Mouse (Mus musculus) left cerebral cortex, adult 2 months (tissue): Measurements from ENCODE around the gene Naa15. TPM values are rescaled to one million over a fixed set of nuclear protein-coding genes. Genes with fewer than 3 reads are reported as not detected.

Experiments
- DNase-seq, 2 experiments: peaks; one replicate each; pipeline ENCODE4 v3.0.0; 2021 to 2022; ENCODE audit warnings: low spot score in 2 of 2, mixed read lengths in 1 of 2; ENCODE audit errors: extremely low spot score in 1 of 2
- H3K27ac ChIP-seq: fragments of 200-600 bp; 2 replicates; pipeline ENCODE4 v1.8.1; 2022
- H3K4me3 ChIP-seq: fragments of 200-600 bp; 2 replicates; pipeline ENCODE4 v1.8.1; 2022
- CTCF ChIP-seq: fragments of 200-600 bp; IDR thresholded peaks from 2 replicates; pipeline ENCODE4 v1.8.1; 2022; ENCODE audit warnings: antibody characterized with exemption, mild to moderate bottlenecking, moderate library complexity
- intact Hi-C: fragments of 180-260 bp; cut with DNase I; formaldehyde crosslinking; loops from one replicate; pipeline ENCODE4 v1.15.1; 2025
- total RNA-seq, 2 experiments: library from RNA; stranded (reverse); gene quantifications; 2 replicates each; pipeline ENCODE4 v1.2.3; 2021

Gene Naa15
- total RNA-seq, 2 experiments from 2014 or later, result 50.1 to 54.6 TPM

DNA sequence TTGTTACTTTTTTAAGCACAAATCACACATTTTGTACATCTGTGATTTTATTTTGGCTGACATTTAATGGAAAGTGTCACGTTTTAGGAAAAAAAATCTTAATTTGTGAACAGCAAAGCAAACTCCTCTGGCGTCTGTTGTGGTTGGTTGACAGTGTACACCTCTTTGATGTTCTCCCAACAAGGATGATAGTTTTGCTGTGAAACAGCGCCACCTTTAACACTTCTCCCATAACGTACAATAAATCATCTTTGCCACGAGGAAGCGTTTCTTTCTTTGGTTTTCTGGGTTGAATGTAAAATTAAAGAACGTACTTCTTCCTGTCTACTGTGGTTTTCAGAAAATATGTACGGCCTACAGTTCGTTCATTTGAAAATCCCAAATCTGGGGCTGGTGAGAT is 80.7 kb downstream of the Naa15 start:
- intact Hi-C loops, result no loop called here
- no peak for TF ChIP-seq CTCF
- no peak for DNase-seq
- Histone ChIP-seq H3K4me3 (no peak overlapping the region), H3K27ac (no peak overlapping the region)

DNA sequence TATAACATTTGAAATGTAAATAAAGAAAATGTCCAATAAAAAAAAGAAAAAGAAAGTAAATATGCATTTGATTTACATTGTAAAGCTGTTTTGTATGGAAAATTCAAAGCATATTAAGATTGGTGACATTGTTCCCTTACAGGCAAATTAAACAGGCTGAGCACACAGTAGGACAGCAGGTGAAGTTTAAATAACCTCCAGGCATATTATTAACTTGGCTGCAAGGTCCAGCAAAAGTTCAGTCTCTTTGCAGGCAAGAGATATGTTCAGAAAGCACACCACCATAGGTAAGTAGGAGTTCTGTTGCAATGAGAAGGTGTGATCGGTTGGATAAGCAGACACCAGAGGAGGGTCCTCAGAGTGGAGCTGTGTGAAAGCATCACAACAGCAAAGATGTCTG is 83.0 kb downstream of the Naa15 start:
- intact Hi-C loops, result no loop called here
- no peak for DNase-seq
- no peak for TF ChIP-seq CTCF
- H3K27ac ChIP-seq, result no peak overlapping the region
- no peak overlapping the region for H3K4me3 ChIP-seq

DNA sequence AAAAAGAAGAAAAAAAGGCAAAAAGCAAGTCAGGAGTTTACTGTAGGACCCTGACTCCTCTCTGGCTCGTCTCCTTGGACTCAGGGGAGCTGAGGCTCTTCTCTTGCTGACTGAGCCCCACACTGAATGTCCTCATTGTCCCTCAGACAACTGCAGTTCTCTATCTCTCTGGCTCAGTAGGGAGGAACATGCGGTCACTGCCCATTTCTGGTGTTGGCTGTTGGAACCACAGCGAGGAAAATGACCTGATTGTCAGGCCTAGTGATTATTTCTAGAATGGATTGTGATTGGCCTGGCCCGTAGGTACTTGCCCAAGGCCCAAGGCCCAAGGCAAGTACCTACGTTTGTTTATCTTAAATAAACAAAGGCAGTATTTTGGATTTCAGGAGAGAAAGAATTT is 83.7 kb downstream of the Naa15 start:
- Histone ChIP-seq H3K4me3 (no peak overlapping the region), H3K27ac (0 out of 2 replicates have a peak overlapping the region, but pooled peaks have one; percentile 32)
- DNase-seq, result no peak
- intact Hi-C loops, result no loop called here
- TF ChIP-seq CTCF, result no peak

DNA sequence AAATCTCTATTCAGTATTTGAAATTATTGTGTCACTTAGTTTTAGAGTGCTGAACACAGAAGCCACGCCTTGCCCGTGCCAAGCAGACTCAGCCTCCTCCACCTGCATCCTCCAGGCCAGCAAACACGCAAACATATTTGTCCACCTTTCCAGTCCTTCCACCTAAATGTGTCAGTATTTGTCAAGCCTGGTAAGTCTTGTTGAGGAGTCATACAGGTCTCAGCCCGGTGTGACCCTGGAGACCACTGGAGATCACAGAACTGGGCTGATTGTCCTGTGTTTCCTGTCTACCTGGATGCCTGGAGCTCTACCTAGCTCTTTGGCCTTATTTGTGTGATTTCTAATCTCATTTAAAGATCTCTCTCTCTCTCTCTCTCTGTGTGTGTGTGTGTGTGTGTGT is 84.9 kb downstream of the Naa15 start:
- intact Hi-C loops, result no loop called here
- no peak for DNase-seq
- H3K4me3 ChIP-seq, result no peak overlapping the region
- no peak overlapping the region for H3K27ac ChIP-seq
- no peak for TF ChIP-seq CTCF

DNA sequence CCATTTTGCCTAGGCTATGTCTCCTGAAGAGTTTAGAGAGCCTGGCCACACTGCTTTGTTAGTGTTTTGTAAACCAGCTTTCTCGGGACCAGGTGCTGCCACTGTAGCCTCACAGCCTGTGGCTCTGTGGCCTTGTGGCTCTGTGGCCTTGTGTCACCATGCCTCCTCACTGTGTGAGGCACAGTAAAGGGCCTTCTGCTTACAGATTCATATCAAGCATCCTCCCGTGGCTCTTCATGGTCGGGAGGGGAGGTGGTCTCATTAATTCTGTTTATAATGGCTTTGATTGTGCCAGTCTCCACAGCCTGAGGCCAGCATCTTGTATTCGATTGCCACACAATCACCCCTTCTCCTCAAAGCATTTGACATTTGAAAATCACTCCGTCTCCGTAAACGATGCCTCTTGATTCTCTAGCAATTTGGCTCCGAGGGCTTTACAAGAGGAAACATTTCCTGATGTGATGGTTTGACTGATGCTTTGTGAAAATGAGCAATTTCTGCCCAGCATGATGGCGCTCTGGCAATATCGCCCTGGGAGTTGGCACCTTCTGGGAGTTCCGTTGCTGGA is 89.5 kb downstream of the Naa15 start:
- DNase-seq, result no peak
- H3K4me3 ChIP-seq, result no peak overlapping the region
- TF ChIP-seq CTCF, result no peak
- no peak overlapping the region for H3K27ac ChIP-seq
- intact Hi-C loops, result no loop called here

DNA sequence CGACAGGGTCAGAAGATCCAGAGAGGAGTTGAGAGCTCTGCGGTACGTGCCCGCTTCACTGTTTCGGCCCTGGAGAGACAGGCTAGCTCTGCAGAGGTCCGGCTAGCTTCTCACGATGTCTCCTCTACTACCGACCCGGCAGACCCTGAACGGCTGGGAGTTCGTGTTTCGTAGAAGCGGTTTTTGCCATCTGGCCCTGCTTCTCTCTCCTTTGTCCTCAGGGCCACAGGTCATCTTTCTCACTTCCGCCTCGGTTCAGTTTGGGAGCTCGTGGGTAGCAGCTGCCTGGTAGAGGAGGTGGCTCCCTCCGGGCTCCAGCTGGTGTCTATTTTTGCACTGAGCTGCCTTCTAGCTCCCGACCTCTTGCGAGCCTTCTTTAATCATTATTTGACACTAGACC is 90.5 kb downstream of the Naa15 start:
- no peak overlapping the region for H3K4me3 ChIP-seq
- no peak for TF ChIP-seq CTCF
- intact Hi-C loops, result no loop called here
- no peak for DNase-seq
- no peak overlapping the region for H3K27ac ChIP-seq

DNA sequence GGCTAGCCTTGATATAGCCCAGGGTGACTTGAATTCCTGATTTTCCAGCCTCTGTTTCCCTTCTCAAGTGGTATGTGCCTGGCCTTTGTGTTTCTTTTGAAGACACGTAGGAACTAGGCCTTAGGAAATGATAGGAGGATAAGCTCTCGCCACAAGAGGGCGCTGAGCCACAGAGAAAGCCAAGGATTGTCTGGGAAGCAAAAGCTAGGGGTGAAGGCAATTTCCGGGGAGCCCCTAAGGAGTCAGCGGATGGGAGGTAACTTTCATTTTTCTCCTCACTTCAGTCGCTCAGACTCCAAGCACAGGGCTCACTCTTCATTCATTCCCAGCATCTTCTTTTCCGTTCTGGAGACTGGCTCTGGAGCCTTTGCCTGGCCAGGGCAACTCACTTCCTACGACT is 96.0 kb downstream of the Naa15 start:
- DNase-seq, result peak; percentile 70 to 81
- TF ChIP-seq CTCF, result peak; percentile 84
- intact Hi-C loops, result loop anchor here (1.0 to 2.0 kb wide), 3 partner anchors 50 to 732 kb away; partner anchors contain the start of gene Setd7
- no peak overlapping the region for H3K27ac ChIP-seq
- no peak overlapping the region for H3K4me3 ChIP-seq

DNA sequence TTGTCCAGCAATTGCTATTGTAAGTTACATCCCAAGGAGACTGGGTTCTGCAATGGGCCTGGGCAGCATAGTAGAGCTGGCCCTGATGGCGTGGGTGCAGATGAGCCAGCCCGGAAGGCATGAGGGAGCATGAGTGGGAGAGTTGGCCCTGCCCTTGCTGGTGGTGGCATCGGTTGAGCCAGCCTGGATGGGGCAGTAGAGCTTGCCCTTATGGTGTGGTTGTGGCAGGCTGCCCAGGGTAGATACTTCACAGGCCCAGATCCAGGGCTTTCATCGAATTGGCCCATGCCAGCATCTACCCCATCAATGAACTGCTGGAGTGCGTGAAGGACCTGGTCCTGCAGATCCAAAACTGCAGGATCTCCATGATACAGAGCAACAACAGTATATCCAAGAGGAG is 97.0 kb downstream of the Naa15 start:
- TF ChIP-seq CTCF, result no peak
- DNase-seq, result no peak
- intact Hi-C loops, result loop anchor here (1.0 to 2.0 kb wide), 3 partner anchors 49 to 731 kb away; partner anchors contain the start of gene Setd7
- no peak overlapping the region for H3K4me3 ChIP-seq
- H3K27ac ChIP-seq, result no peak overlapping the region

DNA sequence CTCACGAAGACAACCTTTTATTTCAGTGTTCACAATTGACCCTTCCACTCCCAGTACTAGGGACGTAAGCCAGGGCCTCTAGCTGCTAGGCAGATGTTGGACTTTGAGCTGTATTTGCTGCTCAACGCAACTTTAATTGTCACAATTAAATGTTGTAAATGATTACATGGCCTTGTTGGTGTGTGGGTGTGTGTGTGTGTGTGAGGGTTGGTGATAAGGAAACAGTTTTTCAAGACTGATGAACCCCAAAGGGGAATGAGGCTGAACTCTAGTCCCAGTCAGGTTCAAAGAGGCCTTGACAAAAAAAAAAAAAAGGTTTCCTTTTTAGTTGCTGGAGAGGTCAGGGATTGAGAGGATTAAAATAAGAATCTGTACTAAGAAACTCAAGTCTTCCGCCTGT is 102.5 kb downstream of the Naa15 start:
- Histone ChIP-seq H3K4me3 (no peak overlapping the region), H3K27ac (no peak overlapping the region)
- TF ChIP-seq CTCF, result no peak
- intact Hi-C loops, result no loop called here
- DNase-seq, result no peak

DNA sequence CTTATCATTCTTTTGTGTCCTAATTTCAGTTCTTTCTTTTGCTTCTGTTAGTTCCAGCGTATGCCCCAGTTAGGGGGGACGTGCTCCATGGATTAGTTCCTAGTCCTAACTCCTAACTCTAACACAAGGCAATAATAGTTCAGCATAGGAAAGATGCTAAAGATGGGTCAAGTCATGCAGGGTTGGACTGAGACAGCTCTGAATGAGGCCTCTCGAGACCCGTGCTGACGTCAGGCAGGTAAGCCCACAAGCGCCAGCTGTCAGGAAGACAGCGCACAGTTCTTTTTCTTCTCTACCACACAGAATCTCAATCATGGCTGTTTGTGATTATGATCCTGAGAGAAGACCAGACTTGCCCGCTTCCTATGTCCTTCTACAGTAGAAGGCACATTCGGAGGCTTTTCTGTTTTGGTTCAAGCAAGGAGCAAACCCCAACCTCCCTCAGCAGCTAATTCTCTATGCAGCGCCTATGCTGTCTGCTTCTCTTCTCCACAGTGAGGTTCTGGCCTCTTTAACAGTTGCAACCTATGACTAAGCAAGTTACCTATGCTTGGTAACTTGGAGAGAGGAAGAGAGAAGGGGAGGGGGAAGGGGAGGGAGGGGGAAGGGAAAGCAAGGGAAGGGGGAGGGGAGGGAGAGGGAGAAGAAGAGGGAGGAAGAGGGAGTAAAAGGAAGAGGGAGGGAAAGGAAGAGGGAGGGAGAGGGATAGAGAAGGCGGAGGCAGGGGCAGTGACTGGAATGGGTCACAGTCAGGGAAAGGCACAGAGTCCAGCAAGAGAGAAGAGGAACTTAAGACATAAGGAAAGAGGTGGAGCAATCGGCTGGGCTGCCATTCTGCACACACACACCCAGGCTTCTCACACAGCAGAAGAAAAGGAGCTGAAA is 103.2 kb downstream of the Naa15 start:
- no peak for TF ChIP-seq CTCF
- no peak for DNase-seq
- Histone ChIP-seq H3K4me3 (no peak overlapping the region), H3K27ac (no peak overlapping the region)
- intact Hi-C loops, result no loop called here

DNA sequence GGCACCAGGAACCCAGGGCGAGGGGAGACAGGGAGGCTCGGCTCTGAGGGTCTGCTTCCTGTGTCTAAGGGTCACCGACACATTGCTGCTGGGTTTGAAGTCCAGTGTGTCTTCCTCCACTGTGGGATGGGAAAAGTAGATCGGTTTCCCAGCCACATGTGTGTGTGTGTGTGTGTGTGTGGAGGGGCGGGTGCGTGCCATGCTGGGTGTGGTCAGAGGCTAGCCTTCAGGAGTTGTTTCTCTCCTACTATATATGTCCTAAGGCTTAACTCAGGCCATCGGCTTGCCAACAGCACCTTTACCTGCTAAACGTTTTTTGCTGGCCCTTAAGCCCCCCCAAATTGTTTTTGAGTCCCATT is 103.8 kb downstream of the Naa15 start:
- no peak for DNase-seq
- intact Hi-C loops, result no loop called here
- no peak for TF ChIP-seq CTCF
- no peak overlapping the region for H3K27ac ChIP-seq
- H3K4me3 ChIP-seq, result no peak overlapping the region

DNA sequence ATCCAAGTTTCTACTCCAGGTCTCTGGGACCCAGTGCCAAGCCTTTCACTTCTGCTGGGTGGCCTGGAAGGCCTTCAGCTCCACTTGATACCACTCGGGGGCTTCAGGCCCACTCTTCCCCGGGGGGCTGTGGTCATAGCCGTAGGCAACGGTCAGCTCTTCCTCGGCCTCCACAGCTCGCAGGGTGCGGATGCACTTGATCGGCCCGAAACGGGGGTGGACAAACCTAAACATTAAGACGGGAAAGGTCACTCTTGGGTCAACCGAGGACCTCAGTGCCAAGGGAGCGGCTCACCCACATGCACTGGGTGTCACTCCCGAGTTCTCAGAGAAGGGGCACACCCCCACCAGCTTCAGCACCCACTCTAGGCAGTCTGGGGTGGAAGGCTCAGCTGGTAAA is 106.3 kb downstream of the Naa15 start:
- H3K27ac ChIP-seq, result no peak overlapping the region
- no peak for DNase-seq
- intact Hi-C loops, result no loop called here
- H3K4me3 ChIP-seq, result no peak overlapping the region
- no peak for TF ChIP-seq CTCF
